Mouse (Mus musculus): ENCODE measurements around the gene Sycp2.
"Not testable (repeated sequence)": the region's sequence is repeated elsewhere in the genome, so short reads cannot be mapped to it uniquely, and the experiment has no call there.

Gene Sycp2

GRCm38 (mm10) chr2:178413481-178414260, 6.2 kb upstream of the Sycp2 start:
- DNase-seq: no peak

- DNase-seq: no peak
These were observed 5.6 kb upstream of the Sycp2 start for GRCm38 (mm10) chr2:178413081-178413480.

- no peak for DNase-seq
These were observed 5.1 kb upstream of the Sycp2 start for GRCm38 (mm10) chr2:178412598-178412997.

GRCm38 (mm10) chr2:178410286-178410685, 2.8 kb upstream of the Sycp2 start:
- no peak for DNase-seq

- DNase-seq: no peak
These were observed 1.5 kb upstream of the Sycp2 start for GRCm38 (mm10) chr2:178409024-178409423.

GRCm38 (mm10) chr2:178342597-178342996, 64.9 kb downstream of the Sycp2 start:
- DNase-seq: no peak

- not testable (repeated sequence) for DNase-seq
These were observed 65.4 kb downstream of the Sycp2 start for GRCm38 (mm10) chr2:178342105-178342504.

- no peak for DNase-seq
These were observed 68.4 kb downstream of the Sycp2 start for GRCm38 (mm10) chr2:178339044-178339443.

- DNase-seq: no peak
These were observed 69.6 kb downstream of the Sycp2 start for GRCm38 (mm10) chr2:178337878-178338277.

GRCm38 (mm10) chr2:178329986-178330385, 77.5 kb downstream of the Sycp2 start:
- no peak for DNase-seq

- DNase-seq: no peak
These were observed 77.9 kb downstream of the Sycp2 start for GRCm38 (mm10) chr2:178329551-178329950.

GRCm38 (mm10) chr2:178327466-178328040, 79.9 kb downstream of the Sycp2 start:
- DNase-seq: peak; percentile 32

- DNase-seq: no peak
These were observed 80.6 kb downstream of the Sycp2 start for GRCm38 (mm10) chr2:178326750-178327465.

GRCm38 (mm10) chr2:178326067-178326466, 81.4 kb downstream of the Sycp2 start:
- DNase-seq: no peak

GRCm38 (mm10) chr2:178324818-178325217, 82.7 kb downstream of the Sycp2 start:
- no peak for DNase-seq

GRCm38 (mm10) chr2:178324410-178324809, 83.1 kb downstream of the Sycp2 start:
- no peak for DNase-seq

GRCm38 (mm10) chr2:178321271-178321670, 86.2 kb downstream of the Sycp2 start:
- DNase-seq: no peak

- no peak for DNase-seq
These were observed 87.7 kb downstream of the Sycp2 start for GRCm38 (mm10) chr2:178319766-178320165.

GRCm38 (mm10) chr2:178316281-178316680, 91.2 kb downstream of the Sycp2 start:
- no peak for DNase-seq

GRCm38 (mm10) chr2:178313539-178313938, 93.9 kb downstream of the Sycp2 start:
- DNase-seq: no peak

- DNase-seq: no peak
These were observed 102.8 kb downstream of the Sycp2 start for GRCm38 (mm10) chr2:178304669-178305068.

- no peak for DNase-seq
These were observed 103.3 kb downstream of the Sycp2 start for GRCm38 (mm10) chr2:178304188-178304529.

GRCm38 (mm10) chr2:178303453-178304187, 103.9 kb downstream of the Sycp2 start:
- DNase-seq: no peak
